Mouse (Mus musculus) E14TG2a.4 (cell line): ENCODE data around the gene Slc25a33.

ENCODE experiments used
- CTCF ChIP-seq: conservative IDR thresholded peaks from 2 replicates; pipeline ENCODE4 v1.5.1; 2014; ENCODE audit warnings: low read length
- POU5F1 ChIP-seq: IDR thresholded peaks from 2 replicates; pipeline ENCODE4 v1.6.1; 2014; ENCODE audit warnings: low read length, borderline replicate concordance

GRCm38 (mm10) chr4:149822126-149822525, 48.0 kb upstream of the Slc25a33 start:
- TF ChIP-seq CTCF = no peak
- TF ChIP-seq POU5F1 = no peak
